Mouse (Mus musculus) lung, adult 2 months (tissue): ENCODE results near the gene Ccl24. TPM values are rescaled to one million over a fixed set of nuclear protein-coding genes. Genes with fewer than 3 reads are reported as not detected.
A peak's percentile ranks its signal among the peaks of the same experiment; 100 is the strongest.

Source experiments
- DNase-seq: peaks from one replicate; pipeline ENCODE4 v3.0.0; 2022
- H3K4me1 ChIP-seq: fragments of 200-500 bp; 2 replicates; pipeline ENCODE4 v1.6.1; 2011; ENCODE audit warnings: low read length; ENCODE audit not compliant: control insufficient read depth, insufficient read depth
- H3K4me3 ChIP-seq: fragments of 200-500 bp; replicated peaks from 2 replicates; pipeline ENCODE3; 2011; ENCODE audit warnings: low read depth, mild to moderate bottlenecking, control low read depth, low read length; ENCODE audit errors: extremely low read depth
- CTCF ChIP-seq: fragments of 200-500 bp; IDR thresholded peaks from 2 replicates; pipeline ENCODE4 v1.5.1; 2011; ENCODE audit warnings: mild to moderate bottlenecking, low read length, control low read depth; ENCODE audit not compliant: insufficient read depth
- POLR2A ChIP-seq: fragments of 200-500 bp; IDR thresholded peaks from 2 replicates; pipeline ENCODE4 v1.6.1; 2011; ENCODE audit warnings: low read depth, mild to moderate bottlenecking, control low read depth, low read length, borderline replicate concordance; ENCODE audit errors: extremely low read depth
- WGBS: fragments of 180-500 bp; shearing (Covaris S2); methylation state at CpG from one replicate; pipeline ENCODE4 v1.1.7; 2018; 5-methylcytosine and 5-hydroxymethylcytosine counted together
- polyA plus RNA-seq: library from polyadenylated mRNA; depleted of rRNA; stranded (reverse); fragments of >200 nt; gene quantifications from 2 replicates; pipeline ENCODE4 v1.2.3, GENCODE M21; 2012

Ccl24 gene
- polyA plus RNA-seq, 1 experiment, result 1.8 TPM

DNA sequence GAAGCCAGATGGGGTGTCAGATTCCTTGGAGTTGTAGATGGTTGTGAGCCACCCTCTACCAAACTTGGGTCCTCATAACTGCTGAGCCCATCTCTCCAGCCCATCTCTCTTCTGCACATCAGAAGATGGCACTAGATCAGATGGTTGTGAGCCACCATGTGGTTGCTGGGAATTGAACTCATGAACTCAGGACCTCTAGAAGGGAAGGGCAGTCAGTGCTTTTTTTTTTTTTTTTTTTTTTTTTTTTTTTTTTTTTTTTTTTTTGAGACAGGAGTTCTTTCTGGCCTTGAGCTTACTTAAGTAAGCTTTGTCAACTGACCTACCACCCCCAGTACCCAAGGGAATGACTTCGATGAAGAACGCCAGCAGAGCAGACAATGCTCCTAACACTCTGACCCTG lies 24.9 kb downstream of the Ccl24 start:
- TF ChIP-seq POLR2A, result no peak
- TF ChIP-seq CTCF, result no peak
- DNase-seq, result no peak
- WGBS, result 91% methylated on average over 2 of the region's 2 CpGs
- H3K4me3 ChIP-seq, result no peak overlapping the region
- H3K4me1 ChIP-seq, result no peaks in the 10 kb centered on the region

GRCm38 (mm10) chr5:135544865-135545797 lies 27.7 kb downstream of the Ccl24 start, which contains the start of gene Hip1:
Gene Hip1 (minus strand): TSS chr5:135545120.
- DNase-seq, result peak; percentile 99
- TF ChIP-seq POLR2A (peak; percentile 74; the same call in 1 of the 2 replicates), CTCF (peak; percentile 18; the same call in 1 of the 2 replicates)

GRCm38 (mm10) chr5:135544032-135544558 lies 28.8 kb downstream of the Ccl24 start:
- WGBS, result 5% methylated on average over 15 of the region's 15 CpGs
- Histone ChIP-seq H3K4me3 (peak overlapping the region; percentile 87), H3K4me1 (no peaks in the 10 kb centered on the region)
- peak; percentile 40 for DNase-seq
- TF ChIP-seq CTCF (no peak), POLR2A (no peak)

More at GRCm38 (mm10) chr5:135544865-135545797, 27.7 kb downstream of the Ccl24 start, which contains the start of gene Hip1:
- Histone ChIP-seq H3K4me1 (no peaks in the 10 kb centered on the region), H3K4me3 (peak within 1 kb of the TSS; percentile 87)
- 1% methylated on average over 46 of the region's 46 CpGs for WGBS

GRCm38 (mm10) chr5:135537794-135538214 lies 35.0 kb downstream of the Ccl24 start:
- DNase-seq, result no peak
- no peak for TF ChIP-seq POLR2A
- TF ChIP-seq CTCF, result no peak
- 65% methylated on average over 10 of the region's 10 CpGs for WGBS
- Histone ChIP-seq H3K4me1 (peaks cover 12% of the 10 kb centered on the region), H3K4me3 (no peak overlapping the region)

- DNase-seq, result no peak
- peaks cover 13% of the 10 kb centered on the region for H3K4me1 ChIP-seq
- WGBS, result 44% methylated on average over 4 of the region's 4 CpGs
- no peak overlapping the region for H3K4me3 ChIP-seq
- TF ChIP-seq POLR2A (no peak), CTCF (no peak)
Measured at GRCm38 (mm10) chr5:135537326-135537725, 35.5 kb downstream of the Ccl24 start.

DNA sequence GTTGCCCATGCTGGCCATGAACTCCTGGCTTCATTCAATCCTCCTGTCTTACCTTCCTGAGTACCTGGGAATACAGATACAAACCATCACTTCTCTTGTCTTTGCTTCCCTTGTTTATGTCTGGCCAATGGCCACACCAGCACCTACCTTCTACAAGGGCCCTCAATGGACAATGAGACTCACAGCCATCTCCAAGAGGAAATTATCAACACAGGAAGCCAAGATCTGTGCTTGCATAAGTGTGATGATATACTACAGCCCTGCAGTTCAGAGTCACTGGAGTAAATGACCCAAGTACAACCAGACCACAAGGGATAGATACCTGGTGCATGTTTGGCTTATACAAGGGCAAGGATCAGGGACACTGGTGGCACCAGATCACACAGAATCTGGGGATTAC lies 37.0 kb downstream of the Ccl24 start:
- H3K4me3 ChIP-seq, result no peak overlapping the region
- DNase-seq, result no peak
- peaks cover 20% of the 10 kb centered on the region for H3K4me1 ChIP-seq
- TF ChIP-seq POLR2A, result no peak
- TF ChIP-seq CTCF, result no peak

GRCm38 (mm10) chr5:135533431-135533830 lies 39.4 kb downstream of the Ccl24 start:
- TF ChIP-seq POLR2A (peak; percentile 72; the same call in 1 of the 2 replicates), CTCF (no peak)
- peak; percentile 67 for DNase-seq
- peaks cover 21% of the 10 kb centered on the region for H3K4me1 ChIP-seq
- 26% methylated on average over 10 of the region's 10 CpGs for WGBS
- H3K4me3 ChIP-seq, result no peak overlapping the region

GRCm38 (mm10) chr5:135531306-135531845 lies 41.5 kb downstream of the Ccl24 start:
- 62% methylated on average over 11 of the region's 11 CpGs for WGBS
- Histone ChIP-seq H3K4me3 (no peak overlapping the region), H3K4me1 (peaks cover 19% of the 10 kb centered on the region)
- DNase-seq, result no peak
- TF ChIP-seq CTCF (no peak), POLR2A (no peak)

DNA sequence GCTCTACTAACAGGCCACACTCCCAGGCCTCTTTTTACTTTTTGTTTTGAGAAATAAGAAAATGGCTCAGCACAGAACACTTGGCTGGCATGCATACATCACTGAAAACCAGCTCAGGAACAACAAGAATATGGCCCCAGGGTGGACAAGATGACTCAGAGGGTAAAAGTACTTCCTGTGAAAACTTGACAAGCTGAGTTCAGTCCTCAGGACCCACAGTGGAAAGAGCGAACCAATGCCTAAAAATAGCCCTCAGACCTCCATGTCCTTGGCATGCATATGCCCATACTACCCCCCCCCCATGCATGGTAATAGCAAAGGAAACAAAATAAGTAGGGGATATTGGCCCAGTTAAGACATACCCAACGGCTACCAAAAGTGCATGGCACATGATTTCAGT lies 42.9 kb downstream of the Ccl24 start:
- Histone ChIP-seq H3K4me3 (no peak overlapping the region), H3K4me1 (peaks cover 22% of the 10 kb centered on the region)
- TF ChIP-seq POLR2A (no peak), CTCF (no peak)
- no peak for DNase-seq
- 42% methylated on average over 2 of the region's 2 CpGs for WGBS
